Mouse (Mus musculus) cerebellum, postnatal 36 days (tissue): ENCODE data around the gene Rhbdd1.
A peak's percentile ranks its signal among the peaks of the same experiment; 100 is the strongest.

ENCODE experiments used
- DNase-seq, 2 experiments: peaks; one replicate each; pipeline ENCODE4 v3.0.0; 2021 to 2022; ENCODE audit warnings: mixed read lengths in 2 of 2

Rhbdd1 gene

DNA sequence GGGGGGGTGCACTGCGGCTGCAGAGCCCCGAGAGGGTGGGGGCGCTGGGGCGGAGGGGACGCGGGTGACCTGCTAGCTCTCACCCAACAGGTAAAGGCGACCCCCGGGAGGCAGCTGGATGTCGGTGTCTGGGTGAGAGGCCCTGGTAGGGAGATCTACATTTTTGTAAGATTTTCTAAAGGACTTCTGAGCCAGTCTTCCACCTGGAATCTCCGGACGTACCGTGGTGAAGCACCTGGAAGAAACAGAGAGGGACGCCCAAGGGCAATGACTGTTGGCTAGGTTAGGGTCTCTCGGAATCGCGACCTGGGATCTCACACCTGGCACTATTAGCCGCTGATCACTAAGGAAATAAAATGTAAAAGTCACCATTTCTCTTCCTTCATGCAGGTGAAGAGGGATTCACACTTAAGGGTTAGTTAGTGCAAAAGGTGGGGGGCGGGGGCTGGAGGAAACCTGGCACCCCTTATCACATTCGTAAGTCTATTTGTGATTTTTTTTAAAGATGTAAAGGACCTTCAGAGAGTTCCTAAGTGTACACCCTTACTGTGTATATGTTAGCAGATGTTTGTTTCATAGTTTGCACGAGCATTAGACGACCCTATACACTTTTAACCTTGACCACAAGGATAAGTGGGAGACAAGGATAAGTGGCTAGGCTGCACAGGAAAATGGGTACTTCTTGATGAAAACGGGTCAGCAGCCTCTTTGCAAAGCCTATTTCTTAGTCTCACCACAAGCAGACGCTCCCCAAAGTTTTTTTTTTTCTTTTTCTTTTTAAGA lies 24.1 kb upstream of the Rhbdd1 start:
- peak in 1 of 2 experiments; percentile 51 for DNase-seq

DNA sequence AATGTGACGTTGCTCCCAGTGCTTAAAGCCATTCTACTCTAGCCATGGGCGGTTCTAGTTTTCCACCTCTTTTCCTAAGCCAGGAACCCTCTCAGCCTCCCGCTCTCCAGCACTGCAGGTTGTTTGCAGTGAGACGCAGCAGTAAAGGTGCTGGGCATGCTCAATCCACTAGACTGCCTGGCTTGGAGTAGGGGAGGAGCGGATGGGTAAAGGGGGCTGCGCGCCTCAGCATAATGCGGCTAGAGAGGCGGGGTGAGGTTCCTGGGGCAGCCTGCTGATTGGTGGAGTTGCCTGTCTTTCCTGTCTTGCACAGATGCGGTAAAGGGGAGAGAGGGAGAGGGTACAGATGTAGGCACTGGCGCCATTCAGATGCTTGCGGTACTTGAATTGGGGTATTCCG lies 23.5 kb upstream of the Rhbdd1 start:
- DNase-seq, result peak; percentile 75

DNA sequence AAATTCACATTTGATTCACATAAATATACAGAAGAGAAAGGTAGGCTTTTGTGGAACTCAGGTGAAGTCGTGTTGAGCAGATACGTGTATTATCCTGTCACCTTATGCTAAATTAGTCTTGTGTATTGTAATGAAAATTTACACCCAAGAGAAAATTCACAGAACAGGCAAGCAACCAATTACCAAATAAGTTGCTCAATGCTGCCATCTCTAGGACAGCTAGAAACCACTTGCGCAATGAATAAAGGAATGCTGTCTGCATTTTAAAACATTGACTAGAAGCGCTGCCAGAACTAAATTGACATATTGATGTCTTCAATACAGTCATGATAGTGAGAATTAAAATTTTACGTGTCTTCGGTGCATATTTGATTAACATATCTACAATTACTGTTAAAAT lies 22.1 kb upstream of the Rhbdd1 start:
- peak; percentile 17 to 66 for DNase-seq

DNA sequence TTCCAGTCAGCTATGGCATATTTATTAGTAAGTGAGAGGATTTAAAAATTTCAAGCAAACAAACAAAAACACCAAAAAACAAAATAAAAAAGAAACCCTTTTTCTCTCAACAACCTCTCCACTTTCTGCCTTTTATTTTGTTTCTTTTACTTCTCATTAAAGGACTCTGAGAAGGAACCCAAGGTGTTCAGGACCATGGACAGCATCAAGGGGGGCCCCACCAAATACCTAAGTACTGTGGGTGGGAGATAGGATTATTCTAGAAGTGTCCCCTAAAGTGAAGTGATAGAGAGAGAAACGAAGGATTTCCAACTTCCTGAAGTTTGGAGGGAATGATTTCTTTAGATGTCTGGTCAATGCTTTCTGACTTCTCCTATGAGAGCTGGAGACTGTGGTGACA lies 17.7 kb upstream of the Rhbdd1 start:
- no peak for DNase-seq

DNA sequence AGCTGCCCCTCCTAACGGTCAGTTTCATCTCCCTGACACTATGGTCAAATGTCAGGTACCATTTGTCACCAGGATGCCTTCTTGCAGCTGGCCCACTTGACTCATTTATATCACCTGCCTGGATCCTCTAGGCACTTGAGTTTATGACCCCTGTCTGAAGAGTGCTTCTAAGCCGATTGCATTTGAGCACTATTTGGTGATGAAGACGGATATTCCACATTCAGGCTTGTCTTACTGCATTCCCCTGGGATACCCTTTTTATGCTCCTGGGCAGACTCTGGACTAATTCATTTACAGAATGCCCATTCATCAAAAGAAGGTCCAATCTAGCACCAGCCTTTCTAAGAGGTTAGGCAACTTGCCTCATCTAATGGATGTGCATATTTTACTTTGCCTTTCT lies 11.8 kb upstream of the Rhbdd1 start:
- DNase-seq, result no peak

DNA sequence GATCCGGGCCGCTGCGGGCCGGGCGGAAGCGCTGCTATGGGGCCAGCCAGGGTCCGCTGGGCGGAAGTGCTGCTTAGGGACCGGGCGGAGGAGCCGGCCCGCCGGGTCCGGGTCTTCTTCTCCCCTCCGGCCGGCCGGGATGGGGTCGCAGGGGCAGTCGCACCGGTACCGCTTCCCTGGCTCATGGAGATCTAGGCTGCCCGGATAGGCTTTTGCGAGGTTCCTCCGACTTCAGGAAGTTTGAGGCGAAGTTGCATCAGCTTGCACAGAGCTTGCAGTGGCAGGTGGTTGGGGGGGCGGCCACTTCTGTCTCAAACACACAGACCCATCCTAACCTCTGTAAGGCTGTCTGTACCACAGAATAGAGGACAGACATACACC lies 484 bp downstream of the Rhbdd1 start:
- DNase-seq, result no peak

DNA sequence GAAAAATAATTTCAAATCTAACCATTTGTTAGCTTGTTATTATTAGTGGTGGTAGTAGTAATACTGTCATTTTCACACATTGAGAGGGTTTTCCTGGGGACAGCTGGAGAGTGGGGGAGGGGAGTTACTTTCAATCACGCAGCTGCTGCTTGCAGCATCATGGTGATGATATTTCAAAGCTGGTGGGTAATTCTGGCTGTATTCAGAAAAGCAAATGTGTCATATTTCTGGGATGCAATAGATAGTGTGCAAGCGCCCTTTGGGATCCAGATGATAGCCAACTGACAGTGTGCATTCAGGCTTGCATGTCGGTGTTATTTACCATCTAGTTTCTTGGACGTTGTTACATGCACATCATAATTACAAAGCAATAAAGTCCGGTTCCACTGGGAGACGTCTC lies 4.2 kb downstream of the Rhbdd1 start:
- no peak for DNase-seq

DNA sequence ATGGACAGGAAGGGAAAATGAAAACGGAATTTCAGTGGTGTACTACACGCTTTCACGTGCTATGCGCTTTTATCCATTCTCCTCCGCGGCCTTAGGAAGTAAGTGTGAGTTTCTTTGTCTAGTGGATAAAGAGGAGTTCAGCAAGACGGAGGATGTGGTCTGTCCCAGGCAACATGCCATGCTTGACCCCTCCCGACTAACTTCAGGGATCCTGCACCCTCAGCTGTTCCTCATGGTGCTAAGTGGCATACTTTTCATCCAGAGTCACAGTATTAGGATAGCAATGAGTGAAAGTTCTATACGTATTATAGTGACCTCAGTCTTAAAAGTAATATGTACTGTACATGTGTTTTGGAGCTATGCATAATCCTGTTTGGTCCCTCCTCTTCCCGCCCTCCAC lies 4.6 kb downstream of the Rhbdd1 start:
- DNase-seq, result no peak

DNA sequence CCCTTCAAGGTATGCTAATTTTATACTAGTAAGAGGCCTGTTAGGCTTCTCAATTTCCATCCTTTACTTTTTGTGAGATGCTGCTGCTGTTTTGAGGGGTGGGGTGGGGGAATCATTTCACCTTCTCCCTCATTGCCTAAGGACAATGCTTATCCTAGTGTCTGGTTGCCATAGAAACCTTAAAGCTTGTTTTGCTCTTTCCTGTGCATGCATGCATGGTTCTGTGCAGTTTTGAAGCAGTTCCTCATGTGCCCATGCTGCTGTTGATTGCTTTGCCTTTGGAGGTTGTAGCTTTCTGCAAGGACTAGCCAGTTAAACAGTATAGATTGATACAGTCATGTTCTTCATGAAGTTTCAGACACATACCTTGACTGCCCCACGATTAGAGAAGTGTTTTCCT lies 5.2 kb downstream of the Rhbdd1 start:
- no peak for DNase-seq

DNA sequence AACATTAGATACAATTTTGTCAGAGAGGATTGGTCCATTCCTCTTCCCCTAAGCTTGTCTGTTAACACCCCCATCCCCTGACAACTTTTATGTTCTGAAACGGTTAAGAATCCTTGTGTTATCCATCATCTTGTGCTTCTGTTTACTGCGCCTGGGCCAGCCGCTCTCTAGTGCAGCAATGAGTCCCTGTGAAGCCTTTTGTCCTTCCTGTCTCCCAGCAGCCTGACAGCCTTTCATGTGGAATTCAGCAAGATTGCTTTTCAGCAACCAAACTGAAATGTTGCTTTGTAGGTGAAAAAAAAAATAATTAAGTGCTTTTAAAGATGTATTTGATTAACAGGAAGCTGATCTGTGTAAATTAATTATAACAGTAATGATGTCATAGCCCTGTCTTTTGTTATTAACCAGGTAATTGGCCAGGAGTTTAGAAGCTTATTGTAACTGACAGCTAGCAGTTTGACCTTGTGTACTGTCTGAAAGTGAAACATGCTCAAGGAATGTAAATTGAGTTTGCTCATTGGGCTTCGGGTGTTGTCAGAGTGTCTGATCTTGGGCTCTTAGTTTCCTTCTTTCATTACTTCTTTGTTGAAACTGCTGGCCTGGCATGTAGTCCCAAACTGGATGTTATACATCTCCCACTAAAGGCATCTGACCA lies 8.0 kb downstream of the Rhbdd1 start:
- DNase-seq, result no peak

DNA sequence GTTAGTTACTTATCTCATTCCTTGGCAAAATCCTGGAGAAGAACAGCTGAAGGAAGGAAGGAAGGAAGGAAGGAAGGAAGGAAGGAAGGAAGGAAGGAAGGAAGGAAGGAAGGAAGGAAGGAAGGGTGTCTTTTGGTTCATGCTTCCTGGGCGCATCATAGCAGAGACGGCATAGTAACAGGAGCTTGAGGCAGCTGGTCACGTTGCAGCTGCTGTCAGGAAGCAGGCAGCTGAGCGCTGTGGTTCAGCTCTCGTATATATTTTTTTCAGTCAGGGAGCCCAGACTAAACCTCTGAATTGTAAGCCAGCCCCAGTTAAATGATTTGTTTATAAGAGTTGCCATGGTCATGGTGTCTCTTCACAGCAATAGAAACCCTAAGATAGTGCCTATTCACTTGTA lies 9.9 kb downstream of the Rhbdd1 start:
- DNase-seq, result no peak

DNA sequence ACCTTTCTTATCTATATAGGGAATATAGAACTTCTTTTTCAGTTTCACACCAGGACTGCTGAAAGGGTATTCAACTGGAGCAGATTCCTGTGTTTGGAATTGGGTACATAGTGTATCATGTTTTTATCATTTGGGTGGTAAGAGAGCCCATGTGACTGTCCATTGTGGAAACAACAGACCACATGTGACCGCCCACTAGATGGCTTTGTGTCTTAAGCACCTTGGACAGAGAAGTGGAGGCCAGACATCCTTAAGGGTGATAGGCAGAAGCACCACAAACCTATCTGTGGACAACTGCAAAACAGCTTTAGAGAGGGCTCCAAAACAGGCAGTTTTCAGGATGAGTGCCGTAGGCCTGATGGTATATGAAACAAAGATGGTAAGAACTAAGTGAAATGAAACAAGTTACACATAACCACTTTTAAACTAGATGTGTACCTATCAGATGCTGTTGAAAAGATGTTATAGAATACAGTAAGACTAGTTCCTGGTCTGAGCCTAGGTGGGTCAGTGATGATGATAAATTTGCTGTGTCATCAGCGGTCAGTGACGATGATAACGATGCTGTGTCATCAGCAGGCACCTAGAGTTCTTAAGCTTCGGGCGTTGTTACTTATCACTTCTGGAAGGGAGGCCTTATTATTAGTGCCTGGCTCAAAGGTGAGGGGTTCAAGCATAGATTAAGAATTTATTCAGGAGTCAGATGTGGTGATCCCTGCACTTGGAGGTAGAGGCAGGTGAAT lies 12.0 kb downstream of the Rhbdd1 start:
- DNase-seq, result no peak

DNA sequence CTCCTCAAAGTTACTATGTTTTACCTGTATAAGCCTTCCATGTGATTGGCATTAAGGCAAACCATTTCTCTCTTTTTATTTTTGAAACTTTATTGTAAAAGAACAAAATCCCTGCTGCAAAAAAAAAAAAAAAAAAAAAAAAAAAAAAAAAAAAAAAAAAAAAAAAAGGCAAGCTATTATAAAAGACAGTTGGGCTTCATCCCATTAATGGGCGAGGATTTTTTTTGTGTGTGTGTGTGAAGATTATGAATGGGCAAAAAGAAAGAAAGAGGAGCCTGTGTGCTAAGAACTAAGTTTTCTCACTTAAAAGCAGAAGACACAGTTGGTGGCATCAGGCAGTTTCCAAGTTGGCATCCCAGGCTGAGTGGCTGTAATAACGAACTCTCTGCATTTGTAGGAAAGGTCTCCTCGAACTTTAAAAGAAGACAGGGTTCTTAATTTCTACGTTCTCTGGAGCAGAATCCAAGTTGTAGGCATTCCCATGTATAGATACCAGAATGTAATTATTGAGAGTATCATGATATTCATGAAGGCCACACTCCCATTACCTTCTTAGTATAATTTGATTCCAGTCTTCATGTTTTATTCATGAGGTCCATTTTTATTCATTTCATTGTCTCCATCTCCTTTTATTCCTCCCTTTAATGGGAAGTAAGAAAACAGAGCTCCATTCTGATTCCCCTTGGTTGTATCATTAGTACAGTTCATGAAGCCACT lies 13.1 kb downstream of the Rhbdd1 start:
- no peak for DNase-seq

DNA sequence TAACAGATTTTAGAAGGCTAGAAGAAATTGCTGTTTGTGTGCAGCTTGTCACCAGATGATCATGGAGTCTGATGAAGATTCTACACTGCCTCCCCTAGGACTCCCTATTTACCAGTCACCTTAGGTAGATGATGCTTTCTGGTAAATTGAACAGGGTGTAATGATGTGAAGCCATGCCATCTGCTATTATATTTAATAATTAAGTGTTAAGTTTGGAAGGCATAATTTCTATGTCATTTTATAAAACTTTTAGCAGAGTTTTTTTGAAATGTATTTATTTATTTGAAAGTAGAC lies 13.6 kb downstream of the Rhbdd1 start:
- DNase-seq, result no peak

DNA sequence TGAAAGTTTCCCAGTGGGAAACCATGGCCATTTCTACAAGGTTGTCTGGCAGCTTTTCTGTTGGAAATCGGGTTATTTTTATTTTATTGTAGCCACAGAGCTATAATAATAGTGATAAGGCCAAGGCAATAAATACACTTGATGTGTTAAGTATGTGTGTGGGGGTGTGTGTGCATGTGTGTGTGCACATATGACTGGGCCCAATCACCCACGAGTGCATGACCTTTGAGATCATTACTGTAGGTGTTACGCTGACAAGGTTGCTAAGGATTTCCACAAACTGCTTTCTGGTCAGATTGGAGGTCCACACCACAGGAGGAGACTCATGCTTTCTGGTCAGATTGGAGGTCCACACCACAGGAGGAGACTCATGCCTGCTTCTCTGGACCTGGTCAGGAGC lies 18.3 kb downstream of the Rhbdd1 start:
- DNase-seq, result no peak

DNA sequence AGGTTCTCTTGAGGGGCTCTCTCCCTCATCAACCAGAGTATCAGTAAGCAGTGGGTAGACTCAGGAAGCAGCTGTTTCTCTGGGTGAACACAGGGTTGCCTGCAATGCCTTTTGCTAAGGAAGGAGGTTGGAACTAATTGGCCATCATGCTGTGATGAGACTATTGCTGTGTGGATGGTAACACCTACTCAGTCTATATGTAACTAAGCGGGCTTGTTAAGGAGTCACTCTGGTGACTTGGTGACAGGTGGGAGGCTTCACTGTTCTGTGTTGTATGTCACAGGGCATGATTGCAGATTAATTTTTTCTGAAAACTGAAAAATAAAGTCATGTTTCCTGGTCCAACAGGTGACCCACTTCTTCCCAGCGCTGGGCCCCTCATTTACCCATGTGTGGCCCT lies 36.8 kb downstream of the Rhbdd1 start:
- no peak for DNase-seq

DNA sequence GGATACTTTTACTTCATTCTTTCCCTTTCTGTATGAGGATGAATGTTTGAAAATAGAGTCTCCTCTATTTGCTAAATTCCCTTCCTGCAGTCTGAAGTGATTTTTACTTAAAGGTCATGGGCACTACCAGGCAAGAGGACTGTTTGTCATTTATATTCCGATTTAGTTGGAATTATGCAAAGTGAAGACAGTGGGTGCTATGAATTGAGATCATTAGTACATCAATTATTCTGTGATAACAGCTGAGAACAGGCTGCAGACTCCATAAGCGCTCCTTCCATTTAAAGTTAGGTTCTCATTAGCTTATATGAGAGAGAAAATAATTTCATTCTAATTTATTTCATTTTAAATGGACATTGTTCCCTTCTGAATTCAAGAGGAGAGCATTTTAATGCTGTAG lies 37.5 kb downstream of the Rhbdd1 start:
- DNase-seq, result no peak

DNA sequence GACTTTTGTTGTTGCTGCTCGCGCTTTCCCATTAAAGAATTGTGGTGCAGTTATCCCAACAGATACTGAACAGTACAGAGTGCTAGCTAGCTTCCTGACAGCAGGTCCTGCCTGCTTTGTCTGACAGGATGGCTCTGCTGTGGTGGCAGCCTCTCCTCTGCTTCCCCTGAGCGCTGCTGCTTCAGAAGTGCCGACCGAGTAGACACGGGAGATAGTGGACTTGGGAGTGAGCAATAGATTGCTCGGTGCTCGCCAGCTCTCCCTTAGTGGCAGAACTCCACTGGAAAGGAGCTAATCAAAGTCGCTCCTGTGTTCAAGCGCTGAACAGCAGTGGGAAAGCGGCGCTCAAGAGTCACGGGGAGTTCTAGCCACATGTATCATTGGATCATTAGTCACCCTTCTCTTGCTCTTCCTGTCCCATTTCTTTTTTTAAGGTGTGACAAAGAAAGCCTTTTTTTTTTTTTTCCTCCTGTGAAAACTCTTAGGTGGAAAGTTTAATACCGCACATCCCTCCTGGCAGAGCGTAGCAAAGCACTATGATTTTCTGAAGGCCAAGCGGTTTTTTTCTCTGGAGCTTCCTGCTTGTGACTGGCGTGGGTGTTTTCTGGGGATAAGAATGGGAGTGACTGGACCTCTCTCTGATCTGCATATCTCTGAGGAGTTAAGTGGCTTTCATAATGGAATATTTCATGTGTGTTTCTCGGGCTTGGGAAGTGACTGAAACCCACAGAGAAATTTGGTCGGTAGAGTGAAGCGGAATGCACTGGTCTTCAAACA lies 42.8 kb downstream of the Rhbdd1 start:
- DNase-seq, result peak in 1 of 2 experiments; percentile 4

DNA sequence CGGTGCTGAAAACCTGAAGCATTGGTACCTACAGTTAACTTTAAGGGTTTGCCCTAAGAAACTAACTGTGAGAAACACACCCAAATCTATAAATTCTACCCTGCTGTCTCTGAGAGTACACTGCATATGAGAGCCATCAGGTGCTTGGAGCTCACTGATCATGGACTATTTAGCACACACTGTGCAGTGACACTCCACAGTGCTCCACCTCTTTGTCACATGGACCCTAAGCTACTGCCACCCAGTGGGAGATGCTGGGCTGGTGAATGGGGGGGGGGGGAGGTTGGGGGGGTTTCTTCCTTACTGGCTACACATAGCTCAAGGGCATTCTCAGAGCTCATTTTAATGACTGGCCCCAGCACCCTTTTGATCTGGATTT lies 43.4 kb downstream of the Rhbdd1 start:
- DNase-seq, result no peak

DNA sequence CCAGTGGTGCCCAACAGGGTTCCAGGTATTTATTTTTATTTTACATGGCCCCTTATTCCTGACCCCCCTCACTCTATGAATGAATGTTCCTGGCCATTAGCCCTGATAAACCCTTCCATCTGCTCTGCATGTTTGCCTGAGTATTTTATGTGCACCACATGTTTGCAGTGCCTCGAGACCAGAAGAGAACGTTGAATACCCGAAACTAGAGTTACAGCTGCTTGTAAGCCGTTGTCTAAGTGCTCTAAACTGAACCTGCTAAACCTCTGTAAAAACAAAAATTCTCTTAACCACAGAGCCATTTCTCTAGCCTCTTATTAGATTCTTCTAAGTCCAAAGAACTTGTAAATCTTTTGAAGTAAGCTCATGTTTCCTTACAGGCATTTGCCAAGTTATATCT lies 45.0 kb downstream of the Rhbdd1 start:
- DNase-seq, result no peak

DNA sequence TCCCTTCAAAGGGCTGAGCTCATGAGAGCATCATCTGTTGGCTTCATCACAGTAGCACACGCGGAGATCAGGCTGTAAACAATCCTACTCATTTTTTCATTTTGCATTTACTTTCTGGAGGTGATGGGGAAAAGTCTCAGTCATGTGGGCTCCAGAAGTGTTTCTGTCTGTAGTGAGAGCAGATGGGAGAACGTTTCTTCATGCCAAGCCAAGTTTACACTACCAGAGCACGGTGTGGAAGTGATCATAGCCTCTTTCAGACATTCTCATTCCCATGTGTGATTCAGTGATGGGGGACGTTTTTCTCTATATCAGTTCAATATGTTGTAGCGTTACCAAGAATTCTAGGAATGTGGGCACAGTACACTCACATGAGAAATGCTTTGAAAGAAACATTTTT lies 45.9 kb downstream of the Rhbdd1 start:
- no peak for DNase-seq

DNA sequence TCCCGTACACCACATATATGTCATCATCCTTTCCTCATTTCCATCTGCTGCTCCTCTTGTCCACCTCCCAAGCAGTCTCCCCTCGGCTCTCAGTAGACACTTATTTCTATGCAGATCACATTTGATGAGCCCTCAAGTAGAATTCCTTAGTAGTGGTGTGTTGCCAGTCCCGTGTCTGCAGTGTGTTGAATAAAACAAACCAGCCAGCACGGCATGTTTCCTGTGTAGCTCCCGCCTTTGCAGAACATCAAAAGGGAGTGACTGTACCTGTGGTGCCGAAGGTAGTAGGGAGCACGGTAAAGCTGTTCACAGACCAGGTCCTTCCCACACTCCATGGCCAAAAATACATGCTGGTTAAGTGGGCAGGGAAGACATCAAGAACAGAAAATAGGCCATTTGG lies 47.8 kb downstream of the Rhbdd1 start:
- DNase-seq, result no peak

DNA sequence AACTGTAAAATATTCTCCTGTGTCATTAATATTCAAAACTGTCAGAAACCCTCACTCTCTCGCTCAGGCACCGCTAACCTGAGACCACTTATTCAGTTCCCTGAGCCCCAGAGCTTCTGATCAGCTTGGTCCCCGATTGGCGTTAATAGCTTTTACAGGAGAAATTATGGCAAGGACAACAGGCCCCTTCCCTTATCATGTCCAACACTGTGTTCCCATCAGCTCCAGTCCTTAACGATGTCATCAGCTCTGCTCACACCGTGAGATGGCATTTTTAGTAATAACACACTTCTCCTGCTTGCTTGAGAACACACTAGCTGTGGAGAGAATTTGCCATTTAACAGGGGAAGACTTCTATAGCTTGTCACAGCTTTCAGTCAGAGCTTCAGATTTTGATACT lies 48.2 kb downstream of the Rhbdd1 start:
- DNase-seq, result no peak
